Mouse (Mus musculus): ENCODE results near the gene Gabbr2. TPM values are rescaled to one million over a fixed set of nuclear protein-coding genes. Genes with fewer than 3 reads are reported as not detected.
"Not testable (repeated sequence)": the region's sequence is repeated elsewhere in the genome, so short reads cannot be mapped to it uniquely, and the experiment has no call there.

The Gabbr2 gene
- total RNA-seq, 2 experiments from 2014 or later: 292 to 302 TPM

GRCm38 (mm10) chr4:46643676-46644112 lies 348.0 kb downstream of the Gabbr2 start:
- intact Hi-C loops (cut with DNase I): no loop called here
- DNase-seq (ENCODE audit: low spot score in 2 of 2): no peak

DNA sequence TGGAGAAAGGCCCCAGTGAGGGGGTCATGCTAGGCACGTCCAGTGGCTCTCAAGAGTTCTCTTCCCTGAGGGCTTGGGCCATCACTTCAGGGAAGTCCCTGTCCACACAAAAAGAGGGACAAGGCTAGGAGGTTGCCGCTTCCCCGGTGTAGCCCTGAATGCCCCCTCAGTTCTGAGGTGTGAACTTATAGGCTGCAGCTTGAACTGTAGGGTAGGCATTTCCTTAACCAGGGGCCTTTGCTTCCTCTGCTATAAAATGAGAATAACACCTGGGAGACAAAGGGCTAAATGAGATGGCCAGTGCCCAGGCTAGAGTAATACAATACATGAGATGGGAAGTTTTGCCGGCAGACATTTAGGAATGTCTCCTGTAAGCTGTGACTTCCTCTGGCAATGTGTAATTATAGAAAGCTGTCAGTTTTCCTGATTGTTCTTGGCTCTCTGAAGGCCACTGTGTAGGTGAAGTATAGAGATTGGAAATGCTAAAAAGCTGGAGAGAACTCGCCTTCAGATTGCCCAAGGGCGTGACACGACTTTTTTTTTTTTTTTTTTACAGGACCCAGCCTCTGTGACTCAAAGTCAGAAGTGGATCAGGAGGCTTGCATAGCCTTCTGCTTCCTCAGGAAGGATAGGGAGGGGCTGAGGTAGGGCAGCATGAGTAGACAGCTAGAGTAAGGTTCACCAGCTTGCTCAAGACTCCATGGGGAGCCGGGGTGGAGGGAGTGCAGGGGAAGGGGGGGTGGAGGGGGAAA lies 348.6 kb downstream of the Gabbr2 start:
- intact Hi-C loops (cut with DNase I): no loop called here
- no peak for DNase-seq (ENCODE audit: low spot score in 2 of 2)

DNA sequence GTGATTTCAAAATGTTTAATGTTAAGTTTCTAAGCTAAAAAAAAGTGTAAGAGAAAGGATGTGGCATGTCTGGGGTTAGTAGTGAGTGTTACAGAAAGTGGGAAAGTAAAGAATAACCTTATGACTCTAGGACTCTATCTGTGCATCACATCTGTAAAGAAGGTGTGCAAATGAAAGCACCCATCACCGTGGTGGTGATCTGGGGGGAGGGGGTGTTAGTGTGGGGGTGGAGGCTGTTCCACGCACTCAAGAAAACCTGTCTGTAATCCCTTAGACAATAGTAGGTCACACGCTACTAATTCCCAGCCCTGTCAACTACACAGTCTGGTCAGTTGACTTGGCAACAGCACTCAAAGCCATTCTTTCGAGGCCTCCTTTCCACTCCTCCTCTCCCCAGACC lies 350.4 kb downstream of the Gabbr2 start:
- intact Hi-C loops (cut with DNase I): no loop called here
- DNase-seq (ENCODE audit: low spot score in 2 of 2): no peak

- no peak for DNase-seq (ENCODE audit: low spot score in 2 of 2)
- intact Hi-C loops (cut with DNase I): no loop called here
Measured at GRCm38 (mm10) chr4:46639866-46640265, 351.8 kb downstream of the Gabbr2 start.

- DNase-seq (ENCODE audit: low spot score in 2 of 2); intact Hi-C loops (cut with DNase I): not testable (repeated sequence)
Measured at GRCm38 (mm10) chr4:46637250-46637649, 354.4 kb downstream of the Gabbr2 start.

DNA sequence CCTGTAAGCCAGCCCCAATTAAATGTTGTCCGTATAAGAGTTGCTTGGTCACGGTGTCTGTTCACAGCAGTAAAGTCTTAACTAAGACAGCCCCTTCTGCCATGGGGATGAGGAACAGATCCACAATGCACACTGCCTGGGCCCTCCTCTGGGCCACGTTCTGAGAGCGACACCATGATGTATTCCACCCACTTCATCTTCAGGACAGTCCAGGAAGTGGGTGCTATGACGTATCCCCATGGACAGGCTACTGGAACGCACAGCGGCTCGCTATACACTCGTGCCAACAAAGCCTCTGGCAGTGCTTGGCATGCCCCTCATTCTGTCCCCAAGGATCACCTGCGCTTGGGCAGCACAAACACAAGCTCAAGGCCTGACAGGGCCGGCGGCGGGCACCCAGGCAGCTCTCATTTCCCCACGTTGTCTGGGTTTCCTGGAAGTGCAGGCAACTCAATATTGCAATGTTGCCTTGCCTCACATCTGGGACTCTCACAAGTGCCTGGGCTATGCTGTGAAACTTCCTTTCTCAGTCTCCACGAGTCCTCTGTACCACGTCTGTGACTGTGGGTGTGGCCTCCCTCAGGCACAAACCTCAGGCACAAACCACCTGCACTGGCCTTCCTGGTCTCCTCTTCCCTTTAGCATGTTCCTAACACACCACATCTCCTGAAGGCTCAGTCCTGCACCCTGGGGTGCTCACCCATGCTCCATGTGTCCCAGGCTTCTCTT lies 355.8 kb downstream of the Gabbr2 start:
- no peak for DNase-seq (ENCODE audit: low spot score in 2 of 2)

DNA sequence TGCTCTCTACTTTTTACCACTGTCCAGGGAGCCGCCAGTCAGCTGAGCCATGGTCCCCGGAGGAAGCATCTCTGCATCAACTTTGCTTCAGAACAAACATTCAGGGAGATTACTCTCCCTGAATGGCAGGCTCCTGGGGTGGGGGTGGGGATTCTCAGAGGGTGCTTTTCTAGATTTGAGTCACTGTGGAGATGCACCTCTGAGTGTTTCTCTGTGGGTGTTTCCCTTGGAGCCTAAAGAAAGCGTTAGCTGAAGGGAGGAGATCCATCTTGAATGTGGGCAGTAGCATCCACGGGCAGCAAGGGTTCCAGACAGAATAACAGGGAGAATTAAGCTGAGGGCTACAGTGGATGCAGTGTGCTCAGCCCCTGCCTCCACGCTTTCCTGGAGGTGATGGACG lies 356.8 kb downstream of the Gabbr2 start:
- intact Hi-C loops (cut with DNase I): no loop called here
- DNase-seq (ENCODE audit: low spot score in 2 of 2): no peak

More for the DNA sequence above, 355.8 kb downstream of the Gabbr2 start:
- intact Hi-C loops (cut with DNase I): no loop called here

GRCm38 (mm10) chr4:46633565-46633964 lies 358.1 kb downstream of the Gabbr2 start:
- intact Hi-C loops (cut with DNase I); DNase-seq (ENCODE audit: low spot score in 2 of 2): not testable (repeated sequence)

DNA sequence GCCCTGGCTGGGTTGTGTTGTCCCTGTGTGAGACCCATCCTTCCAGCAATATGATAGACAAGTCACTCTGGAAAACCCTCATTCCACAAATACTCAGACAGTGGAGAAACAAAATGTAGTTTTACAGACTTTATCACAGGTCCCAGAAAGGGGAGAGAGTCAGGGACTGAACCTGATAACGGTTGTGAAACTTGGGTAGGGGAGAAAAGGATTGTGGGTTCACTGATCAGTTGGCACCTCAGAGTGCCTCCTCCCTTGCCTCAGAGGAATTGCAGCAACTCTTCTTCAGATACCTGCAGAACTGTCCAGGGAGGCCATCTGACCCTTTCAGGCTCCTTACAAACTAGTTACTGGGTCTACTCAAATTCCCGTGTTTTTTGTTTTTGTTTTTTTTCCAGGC lies 359.2 kb downstream of the Gabbr2 start:
- intact Hi-C loops (cut with DNase I): no loop called here
- no peak for DNase-seq (ENCODE audit: low spot score in 2 of 2)

GRCm38 (mm10) chr4:46630390-46630789 lies 361.3 kb downstream of the Gabbr2 start:
- no peak for DNase-seq (ENCODE audit: low spot score in 2 of 2)

GRCm38 (mm10) chr4:46628873-46629272 lies 362.8 kb downstream of the Gabbr2 start:
- intact Hi-C loops (cut with DNase I): no loop called here
- no peak for DNase-seq (ENCODE audit: low spot score in 2 of 2)

More at GRCm38 (mm10) chr4:46630390-46630789, 361.3 kb downstream of the Gabbr2 start:
- intact Hi-C loops (cut with DNase I): no loop called here

DNA sequence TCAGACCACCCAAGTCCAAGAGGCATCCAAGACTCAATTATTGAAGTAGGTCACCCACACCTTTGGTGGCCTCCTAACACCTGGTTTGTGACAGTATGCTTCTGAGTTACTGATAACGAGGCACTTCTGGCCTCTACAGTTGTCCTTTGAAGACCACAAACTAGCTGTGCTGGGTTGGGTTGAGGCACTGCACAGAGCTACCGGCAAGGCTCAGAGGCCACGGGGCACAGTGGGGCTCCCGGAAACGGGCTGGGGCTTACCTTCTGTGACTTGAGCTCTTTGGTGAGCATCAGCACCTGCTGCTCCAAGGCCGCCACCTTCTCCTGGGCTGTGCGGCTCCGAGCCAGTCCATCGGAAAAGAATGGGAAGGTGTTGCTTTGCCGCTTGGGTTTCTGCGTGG lies 363.6 kb downstream of the Gabbr2 start:
- no peak for DNase-seq (ENCODE audit: low spot score in 2 of 2)
- intact Hi-C loops (cut with DNase I): no loop called here

GRCm38 (mm10) chr4:46625101-46625500 lies 366.6 kb downstream of the Gabbr2 start:
- no peak for DNase-seq (ENCODE audit: low spot score in 2 of 2)

DNA sequence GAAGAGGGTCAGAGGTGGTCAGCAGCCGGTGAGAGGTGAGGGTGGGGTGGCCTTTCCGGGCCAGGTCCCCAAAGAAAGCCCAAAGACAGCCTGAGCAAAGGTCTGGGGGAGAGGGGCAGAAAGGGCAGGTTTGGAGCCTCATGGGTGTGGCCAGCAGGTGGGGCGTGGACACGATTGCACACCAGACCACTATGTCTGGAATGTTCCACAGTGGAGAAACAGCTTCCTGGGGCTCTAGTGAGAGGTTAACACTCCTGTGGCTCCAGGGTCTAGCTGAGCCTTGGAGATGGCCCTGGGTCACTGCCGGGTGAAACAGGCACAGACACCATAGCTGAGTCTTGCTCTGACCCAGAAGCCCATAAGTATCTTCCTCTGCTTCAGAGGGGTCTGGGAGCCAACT lies 368.7 kb downstream of the Gabbr2 start:
- no peak for DNase-seq (ENCODE audit: low spot score in 2 of 2)
- intact Hi-C loops (cut with DNase I): no loop called here

More at GRCm38 (mm10) chr4:46625101-46625500, 366.6 kb downstream of the Gabbr2 start:
- intact Hi-C loops (cut with DNase I): no loop called here

DNA sequence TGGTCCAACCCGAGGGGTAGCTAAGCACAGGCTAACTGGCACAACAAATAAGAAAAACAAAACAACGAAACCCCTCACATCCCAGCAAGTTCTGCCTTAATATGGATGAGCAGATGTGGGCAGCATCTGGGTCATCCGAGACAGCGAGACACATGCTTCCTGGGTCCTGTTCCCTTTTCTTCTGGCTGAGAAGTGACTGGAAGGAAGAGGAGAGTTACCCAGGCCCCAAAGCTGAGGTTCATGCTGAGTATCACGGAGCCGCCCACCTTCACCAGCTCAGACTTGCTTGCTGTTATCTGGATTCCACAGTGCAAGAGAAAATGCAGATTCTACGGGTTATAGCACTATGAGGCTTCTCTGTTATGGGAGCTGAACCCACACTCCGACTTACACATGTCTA lies 370.7 kb downstream of the Gabbr2 start:
- intact Hi-C loops (cut with DNase I): no loop called here
- no peak for DNase-seq (ENCODE audit: low spot score in 2 of 2)

DNA sequence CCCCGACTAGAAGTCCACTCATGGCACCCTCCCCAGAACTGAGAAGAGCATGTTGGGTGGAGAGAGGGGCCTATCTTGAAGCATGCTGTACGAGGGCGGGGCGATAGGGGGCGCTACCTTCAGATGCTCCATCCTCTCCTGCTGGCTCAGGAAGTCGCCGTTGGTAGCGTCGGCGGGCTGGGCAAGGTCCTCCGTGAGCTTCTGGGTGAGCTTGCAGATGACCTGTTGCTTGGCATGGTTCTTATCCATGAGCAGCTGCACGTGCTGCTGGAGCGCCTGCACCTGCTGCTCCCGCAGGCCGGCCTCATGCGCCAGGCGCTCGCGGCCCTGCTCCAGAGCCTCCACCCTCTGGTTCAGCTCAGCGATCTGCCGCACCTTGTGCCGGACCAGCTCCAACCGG lies 371.3 kb downstream of the Gabbr2 start:
- no peak for DNase-seq (ENCODE audit: low spot score in 2 of 2)
- intact Hi-C loops (cut with DNase I): no loop called here

GRCm38 (mm10) chr4:46618196-46618817 lies 373.4 kb downstream of the Gabbr2 start:
- DNase-seq (ENCODE audit: low spot score in 2 of 2): no peak
- intact Hi-C loops (cut with DNase I): no loop called here

DNA sequence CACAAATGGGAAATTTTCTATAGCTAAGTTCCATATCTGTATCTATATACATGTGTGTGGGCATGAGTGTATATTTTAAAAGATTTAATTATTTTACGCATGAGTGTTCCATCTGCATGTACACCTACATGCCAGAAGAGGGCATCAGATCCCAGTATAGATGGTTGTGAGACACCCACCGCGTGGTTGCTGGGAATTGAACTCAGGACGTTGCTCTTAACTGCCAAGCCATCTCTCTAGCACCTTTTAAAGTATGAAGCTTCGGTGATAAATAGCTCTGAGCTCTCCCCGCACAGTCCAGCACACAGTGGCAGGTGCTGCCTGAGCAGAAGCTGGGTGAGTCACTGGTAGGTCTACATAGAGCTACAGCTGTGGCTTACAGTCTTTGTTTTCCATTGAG lies 374.3 kb downstream of the Gabbr2 start:
- intact Hi-C loops (cut with DNase I): no loop called here

GRCm38 (mm10) chr4:46614641-46615040 lies 377.0 kb downstream of the Gabbr2 start:
- DNase-seq (ENCODE audit: low spot score in 2 of 2): no peak
- intact Hi-C loops (cut with DNase I): loop anchor here (5.0 kb wide), 1 partner anchor 423 kb away; no protein-coding TSS in a partner anchor

More for the DNA sequence above, 374.3 kb downstream of the Gabbr2 start:
- DNase-seq (ENCODE audit: low spot score in 2 of 2): no peak

DNA sequence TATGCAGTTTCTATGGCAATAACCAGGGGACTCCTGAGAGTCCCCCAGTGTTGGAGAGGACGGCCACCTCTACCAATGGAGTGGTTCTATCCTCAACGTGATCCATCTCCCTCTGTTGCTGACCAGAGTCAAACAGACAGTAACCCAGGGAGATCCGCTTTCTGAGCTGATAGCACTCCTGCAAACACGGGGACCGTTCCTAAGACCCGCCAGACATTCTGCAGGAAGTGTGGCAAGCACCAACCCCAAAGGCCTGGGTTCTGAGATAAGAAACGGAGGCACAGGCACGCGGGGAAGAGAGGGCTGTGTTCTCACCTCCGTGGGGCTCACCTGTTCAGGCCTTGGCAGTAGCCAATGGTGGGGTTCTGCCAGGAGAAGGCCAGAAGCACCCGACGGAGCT lies 378.1 kb downstream of the Gabbr2 start:
- no peak for DNase-seq (ENCODE audit: low spot score in 2 of 2)
- intact Hi-C loops (cut with DNase I): loop anchor here (5.0 kb wide), 1 partner anchor 424 kb away; no protein-coding TSS in a partner anchor

All from left cerebral cortex, postnatal 14 days (tissue).